Mouse (Mus musculus) ES-E14 (cell line): Measurements from ENCODE around the gene Radil.

Experiments used
- HCFC1 ChIP-seq: IDR thresholded peaks from 2 replicates; pipeline ENCODE4 v1.6.1; 2012; ENCODE audit warnings: low read length, inconsistent platforms, borderline replicate concordance; ENCODE audit not compliant: insufficient read depth
- MAFK ChIP-seq: IDR thresholded peaks from 2 replicates; pipeline ENCODE4 v1.6.1; 2014; ENCODE audit warnings: mild to moderate bottlenecking, low read depth, low read length, inconsistent platforms; ENCODE audit not compliant: insufficient read depth

DNA sequence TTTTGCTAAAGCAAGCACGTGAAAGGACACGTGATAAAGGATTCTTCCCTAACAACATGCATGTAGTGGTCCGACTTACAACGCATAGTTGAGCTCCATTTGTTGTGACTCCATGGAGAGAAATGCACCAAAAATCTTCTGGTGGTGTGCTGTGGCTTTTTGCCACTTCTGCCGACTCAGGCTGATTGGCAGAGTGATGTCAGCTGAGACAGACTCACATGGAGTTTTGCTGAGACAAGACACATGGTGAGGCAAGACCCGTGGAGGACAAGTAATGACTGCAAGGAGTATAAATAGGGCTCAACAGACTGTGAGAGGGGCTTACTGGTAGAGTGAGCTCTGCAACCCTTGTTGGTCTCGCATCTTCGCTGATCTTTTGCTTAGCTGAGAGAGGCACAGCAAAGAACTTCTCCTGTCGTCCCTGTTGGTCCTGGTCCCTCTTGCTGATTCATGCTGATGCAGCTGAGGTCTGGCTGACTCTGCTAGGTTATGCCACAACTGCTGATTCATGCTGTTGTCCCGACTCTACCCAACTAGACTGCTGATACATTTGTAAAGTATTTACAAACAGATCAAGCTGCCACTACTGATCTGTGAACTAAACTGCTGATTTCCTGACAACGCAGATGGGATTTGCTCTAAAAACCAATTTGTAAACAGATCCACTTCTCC, 29.6 kb downstream of the Radil start:
- 0 out of 2 replicates have a peak, but pooled peaks have one; percentile 21 for TF ChIP-seq MAFK
- no peak for TF ChIP-seq HCFC1
